Mouse (Mus musculus) hindbrain, postnatal 0 days (tissue): ENCODE results near the gene Cux2. TPM values are rescaled to one million over a fixed set of nuclear protein-coding genes. Genes with fewer than 3 reads are reported as not detected.

Source experiments
- ATAC-seq: fragments of 200-750 bp; cut with Nextera tagmentation; 2 replicates; pipeline ENCODE4 v1.8.0; 2017; ENCODE audit warnings: mild to moderate bottlenecking, moderate TSS enrichment, moderate library complexity
- DNase-seq: peaks from one replicate; pipeline ENCODE4 v3.0.0-alpha.2; 2015; ENCODE audit warnings: low spot score
- H3K27ac ChIP-seq: fragments of 300-500 bp; sonication (generic); 2 replicates; pipeline ENCODE4 v1.5.1; 2014; ENCODE audit warnings: mild to moderate bottlenecking
- H3K27me3 ChIP-seq: fragments of 300-500 bp; sonication (generic); 2 replicates; pipeline ENCODE4 v1.6.1; 2014; ENCODE audit warnings: low read length, mixed read lengths; ENCODE audit not compliant: insufficient read depth
- H3K36me3 ChIP-seq: fragments of 300-500 bp; sonication (generic); 2 replicates; pipeline ENCODE4 v1.6.1; 2014; ENCODE audit warnings: low read length, mixed read lengths; ENCODE audit not compliant: insufficient read depth
- H3K4me1 ChIP-seq: fragments of 300-500 bp; sonication (generic); 2 replicates; pipeline ENCODE4 v1.6.1; 2014; ENCODE audit warnings: antibody characterized with exemption, low read length, mixed read lengths; ENCODE audit not compliant: insufficient read depth
- H3K4me2 ChIP-seq: fragments of 300-500 bp; sonication (generic); 2 replicates; pipeline ENCODE4 v1.6.1; 2014; ENCODE audit warnings: low read depth, mild to moderate bottlenecking, low read length, moderate library complexity, mixed read lengths
- H3K4me3 ChIP-seq: fragments of 300-500 bp; sonication (generic); 2 replicates; pipeline ENCODE4 v1.5.1; 2014; ENCODE audit warnings: low read length
- H3K9ac ChIP-seq: fragments of 300-500 bp; sonication (generic); replicated peaks from 2 replicates; pipeline ENCODE4 v1.6.1; 2014; ENCODE audit warnings: mild to moderate bottlenecking, low read length, moderate library complexity, mixed read lengths
- H3K9me3 ChIP-seq: fragments of 300-500 bp; sonication (generic); 2 replicates; pipeline ENCODE4 v1.6.1; 2016; ENCODE audit warnings: low read length, mixed read lengths
- CTCF ChIP-seq: IDR thresholded peaks from 2 replicates; pipeline ENCODE4 v1.5.1; 2016; ENCODE audit warnings: antibody characterized with exemption, control low read depth, low read depth
- WGBS: fragments of 180-500 bp; shearing (Covaris S2); extraction: QIAGEN DNeasy Blood & Tissue Kit; methylation state at CpG from one replicate; pipeline ENCODE4 v1.1.7; 2014; 5-methylcytosine and 5-hydroxymethylcytosine counted together
- polyA plus RNA-seq: library from polyadenylated mRNA; unstranded; fragments of >200 nt; fragmentation: Nextera tagmentation; extraction: Ambion mirVana; gene quantifications from 2 replicates; pipeline ENCODE4 v1.2.1, GENCODE M21; 2015
- total RNA-seq: library from RNA; depleted of rRNA; stranded (reverse); fragments of >200 nt; gene quantifications from 2 replicates; pipeline ENCODE4 v1.2.3, GENCODE M21; 2014

Gene Cux2
- total and polyA plus RNA-seq, 2 experiments from 2014 or later: 15.2 to 35.4 TPM

- H3K4me3 ChIP-seq: no peak overlapping the region
- 89% methylated on average over 6 of the region's 6 CpGs for WGBS
- no peaks in the 10 kb centered on the region for H3K9me3 ChIP-seq
- DNase-seq: no peak
- H3K27me3 ChIP-seq: no peaks in the 10 kb centered on the region
- H3K36me3 ChIP-seq: no peaks in the 10 kb centered on the region
- TF ChIP-seq CTCF: no peak
- H3K4me2 ChIP-seq: no peak overlapping the region
- no peak for ATAC-seq
- H3K27ac ChIP-seq: no peak overlapping the region
- no peak overlapping the region for H3K9ac ChIP-seq
- H3K4me1 ChIP-seq: peaks cover 21% of the 10 kb centered on the region
Observed at GRCm38 (mm10) chr5:121831002-121831601, 218.8 kb downstream of the Cux2 start.

- Histone ChIP-seq H3K36me3 (no peaks in the 10 kb centered on the region), H3K4me3 (peak overlapping the region; percentile 41), H3K27me3 (no peaks in the 10 kb centered on the region), H3K4me2 (peak overlapping the region; percentile 84), H3K4me1 (peaks cover 10% of the 10 kb centered on the region), H3K27ac (peak overlapping the region; percentile 12; the same call in 1 of the 2 replicates), H3K9me3 (no peaks in the 10 kb centered on the region), H3K9ac (peak overlapping the region; percentile 40; the same call in 1 of the 2 replicates)
- ATAC-seq (peak; percentile 68), DNase-seq (peak; percentile 69)
- 8% methylated on average over 81 of the region's 82 CpGs for WGBS
- TF ChIP-seq CTCF: no peak; the same call in 1 of the 2 replicates
Observed at GRCm38 (mm10) chr5:121828491-121829432, 221.1 kb downstream of the Cux2 start.

- TF ChIP-seq CTCF: no peak
- Histone ChIP-seq H3K9ac (peak overlapping the region; percentile 40; the same call in 1 of the 2 replicates), H3K27me3 (no peaks in the 10 kb centered on the region), H3K4me1 (peaks cover 9% of the 10 kb centered on the region; the same call in 1 of the 2 replicates), H3K27ac (no peak overlapping the region), H3K4me3 (no peak overlapping the region), H3K36me3 (no peaks in the 10 kb centered on the region), H3K9me3 (no peaks in the 10 kb centered on the region), H3K4me2 (peak overlapping the region; percentile 84)
- ATAC-seq: no peak
- DNase-seq: no peak
- 60% methylated on average over 4 of the region's 4 CpGs for WGBS
Observed at GRCm38 (mm10) chr5:121827876-121828275, 222.0 kb downstream of the Cux2 start.

GRCm38 (mm10) chr5:121825606-121826005 is 224.3 kb downstream of the Cux2 start:
- no peak overlapping the region for H3K4me3 ChIP-seq
- H3K27me3 ChIP-seq: no peaks in the 10 kb centered on the region
- H3K9me3 ChIP-seq: no peaks in the 10 kb centered on the region
- H3K4me1 ChIP-seq: peaks cover 9% of the 10 kb centered on the region; the same call in 1 of the 2 replicates
- H3K4me2 ChIP-seq: no peak overlapping the region
- no peak overlapping the region for H3K27ac ChIP-seq
- no peak for TF ChIP-seq CTCF
- WGBS: 80% methylated on average over 3 of the region's 3 CpGs
- DNase-seq (no peak), ATAC-seq (no peak)
- no peaks in the 10 kb centered on the region for H3K36me3 ChIP-seq
- no peak overlapping the region for H3K9ac ChIP-seq

GRCm38 (mm10) chr5:121824121-121824520 is 225.8 kb downstream of the Cux2 start:
- Histone ChIP-seq H3K9me3 (no peaks in the 10 kb centered on the region), H3K27ac (peak overlapping the region; percentile 34; the same call in 1 of the 2 replicates), H3K36me3 (peaks cover 5% of the 10 kb centered on the region), H3K4me2 (no peak overlapping the region), H3K4me1 (peaks cover 9% of the 10 kb centered on the region; the same call in 1 of the 2 replicates), H3K9ac (no peak overlapping the region), H3K27me3 (no peaks in the 10 kb centered on the region), H3K4me3 (no peak overlapping the region)
- DNase-seq (no peak), ATAC-seq (no peak)
- WGBS: 48% methylated on average over 4 of the region's 4 CpGs
- TF ChIP-seq CTCF: no peak

- ATAC-seq: no peak
Observed at GRCm38 (mm10) chr5:121823668-121824067, 226.2 kb downstream of the Cux2 start.

More at GRCm38 (mm10) chr5:121823668-121824067, 226.2 kb downstream of the Cux2 start:
- WGBS: 79% methylated on average over 1 of the region's 1 CpGs
- no peak for DNase-seq
- no peaks in the 10 kb centered on the region for H3K27me3 ChIP-seq
- peaks cover 10% of the 10 kb centered on the region for H3K36me3 ChIP-seq
- 0 out of 2 replicates have a peak, but pooled peaks cover 7% of the 10 kb centered on the region for H3K4me1 ChIP-seq
- no peak for TF ChIP-seq CTCF
- H3K27ac ChIP-seq: peak overlapping the region; percentile 34; the same call in 1 of the 2 replicates
- H3K4me3 ChIP-seq: no peak overlapping the region
- H3K9ac ChIP-seq: no peak overlapping the region
- no peaks in the 10 kb centered on the region for H3K9me3 ChIP-seq
- no peak overlapping the region for H3K4me2 ChIP-seq
